Comparison of ENCODE assay signal across 7 mouse cellular contexts in genomic region chr11:120643601-120643987, GRCm38 (mm10). TPM values are rescaled to one million over a fixed set of nuclear protein-coding genes. Genes with fewer than 3 reads are reported as not detected.
DNase-seq lines count a peak whose midpoint lies in the region; ATAC-seq and TF ChIP-seq lines count a peak whose summit lies in the region.

Gene Pycr1, minus strand, starts transcription at chr11:120643769.

- H3K27me3 ChIP-seq in embryonic facial prominence, embryonic 12.5 days, result peaks cover 29% of the 10 kb centered on the region
- no peaks in the 10 kb centered on the region for H3K27me3 ChIP-seq in heart, adult 2 months (ENCODE audit: control insufficient read depth, insufficient read depth, low read length)
- H3K27me3 ChIP-seq in limb, embryonic 13.5 days, result peaks cover 25% of the 10 kb centered on the region
- no peaks in the 10 kb centered on the region; the same call in 1 of the 2 replicates for H3K27me3 ChIP-seq in midbrain, embryonic 16.5 days (ENCODE audit: control insufficient read depth, insufficient read depth, low read depth, low read length)

- TF ChIP-seq CTCF in heart, adult 2 months (IDR thresholded peaks at IDR 0.05), result no peak

- under 1% methylated on average over 15 of the region's 15 CpGs for WGBS in embryonic facial prominence, embryonic 12.5 days
- WGBS in heart, adult 2 months, result under 1% methylated on average over 15 of the region's 15 CpGs
- WGBS in limb, embryonic 13.5 days, result under 1% methylated on average over 15 of the region's 15 CpGs
- under 1% methylated on average over 15 of the region's 15 CpGs for WGBS in midbrain, embryonic 16.5 days

- peaks cover 17% of the 10 kb centered on the region for H3K4me1 ChIP-seq in embryonic facial prominence, embryonic 12.5 days
- peaks cover 2% of the 10 kb centered on the region; the same call in 1 of the 2 replicates for H3K4me1 ChIP-seq in heart, adult 2 months (ENCODE audit: control insufficient read depth, insufficient read depth, low read length)
- peaks cover 33% of the 10 kb centered on the region for H3K4me1 ChIP-seq in limb, embryonic 13.5 days
- peaks cover 10% of the 10 kb centered on the region for H3K4me1 ChIP-seq in midbrain, embryonic 16.5 days (ENCODE audit: control insufficient read depth, insufficient read depth, low read length)

- no peaks in the 10 kb centered on the region for H3K9me3 ChIP-seq in embryonic facial prominence, embryonic 12.5 days
- H3K9me3 ChIP-seq in limb, embryonic 13.5 days, result no peaks in the 10 kb centered on the region
- H3K9me3 ChIP-seq in midbrain, embryonic 16.5 days (replicated peaks; ENCODE audit: control insufficient read depth, low read length, poor library complexity, severe bottlenecking), result no peaks in the 10 kb centered on the region

- H3K9ac ChIP-seq in embryonic facial prominence, embryonic 12.5 days, result peak within 1 kb of the TSS; percentile 67
- H3K9ac ChIP-seq in heart, adult 2 months (ENCODE audit: low read depth, low read length), result peak within 1 kb of the TSS; percentile 7
- peak within 1 kb of the TSS; percentile 78 for H3K9ac ChIP-seq in limb, embryonic 13.5 days
- peak within 1 kb of the TSS; percentile 75 for H3K9ac ChIP-seq in midbrain, embryonic 16.5 days (ENCODE audit: low read depth, low read length)

- H3K79me2 ChIP-seq in heart, adult 2 months (replicated peaks; ENCODE audit: control insufficient read depth, insufficient read depth, low read length), result no peaks in the 10 kb centered on the region

- peak; percentile 98 for ATAC-seq in embryonic facial prominence, embryonic 12.5 days (ENCODE audit: insufficient number of reproducible peaks, insufficient read depth, low FRiP score, low TSS enrichment)
- peak; percentile 99 for ATAC-seq in limb, embryonic 13.5 days (ENCODE audit: low FRiP score, low read depth)
- peak; percentile 99 for ATAC-seq in midbrain, embryonic 16.5 days

- peak within 1 kb of the TSS; percentile 64 for H3K4me2 ChIP-seq in embryonic facial prominence, embryonic 12.5 days (replicated peaks)
- H3K4me2 ChIP-seq in limb, embryonic 13.5 days (replicated peaks), result peak within 1 kb of the TSS; percentile 89
- peak within 1 kb of the TSS; percentile 85 for H3K4me2 ChIP-seq in midbrain, embryonic 16.5 days (ENCODE audit: low read length)

- intact Hi-C loops in heart, adult 2 months (cut with DNase I), result no loop called here

- TF ChIP-seq EP300 in heart, adult 2 months (IDR thresholded peaks at IDR 0.05; ENCODE audit: insufficient read depth, low read depth, low read length), result no peak

- no peak within 1 kb of the TSS for H3K27ac ChIP-seq in embryonic facial prominence, embryonic 12.5 days
- no peak within 1 kb of the TSS for H3K27ac ChIP-seq in heart, adult 2 months
- H3K27ac ChIP-seq in limb, embryonic 13.5 days, result peak within 1 kb of the TSS; percentile 72
- H3K27ac ChIP-seq in midbrain, embryonic 16.5 days (ENCODE audit: low read length), result peak within 1 kb of the TSS; percentile 45; the same call in 1 of the 2 replicates

- DNase-seq in adrenal gland, postnatal 25 days, result peak; percentile 92
- peak; percentile 93 to 95 for DNase-seq in heart, adult 2 months
- DNase-seq in kidney, adult 8-10 months, result peak; percentile 89 to 94
- peak; percentile 91 to 94 for DNase-seq in spleen, postnatal 10 days (ENCODE audit: low spot score in 2 of 2)

- no peaks in the 10 kb centered on the region for H3K36me3 ChIP-seq in embryonic facial prominence, embryonic 12.5 days
- H3K36me3 ChIP-seq in heart, adult 2 months (ENCODE audit: control insufficient read depth, insufficient read depth, low read length), result no peaks in the 10 kb centered on the region
- no peaks in the 10 kb centered on the region for H3K36me3 ChIP-seq in limb, embryonic 13.5 days
- H3K36me3 ChIP-seq in midbrain, embryonic 16.5 days (ENCODE audit: control insufficient read depth, insufficient read depth, low read length), result no peaks in the 10 kb centered on the region

- H3K4me3 ChIP-seq in embryonic facial prominence, embryonic 12.5 days, result peak within 1 kb of the TSS; percentile 50
- H3K4me3 ChIP-seq in heart, adult 2 months, result peak within 1 kb of the TSS; percentile 59
- H3K4me3 ChIP-seq in limb, embryonic 13.5 days, result peak within 1 kb of the TSS; percentile 55
- H3K4me3 ChIP-seq in midbrain, embryonic 16.5 days (ENCODE audit: low read depth, low read length), result peak within 1 kb of the TSS; percentile 52

- peak; percentile 56 for TF ChIP-seq POLR2A in heart, adult 2 months (IDR thresholded peaks at IDR 0.05; ENCODE audit: insufficient read depth, low read depth, low read length)

RNA-seq across cellular contexts. Expression of gene Pycr1, which starts in this region (rescaled TPM):
- total RNA-seq in adrenal gland, postnatal 25 days (2021), result 1.3 TPM in 2 replicates
- polyA plus RNA-seq in embryonic facial prominence, embryonic 12.5 days (2016; fragmentation: Nextera tagmentation; extraction: Ambion mirVana), result 25.3 and 26.5 TPM in 2 replicates
- total RNA-seq in heart, adult 2 months (2021), result 1 to 10 TPM in 1 of 2 experiments, under 1 TPM in 1; 0.81 to 1.2 TPM
- polyA plus RNA-seq in heart, adult 2 months (2012; rRNA removed), result 3.9 and 4.9 TPM in 2 replicates
- polyA plus RNA-seq in limb, embryonic 13.5 days (2015; fragmentation: Nextera tagmentation; extraction: Ambion mirVana), result 43.7 and 45.6 TPM in 2 replicates
- 18.1 TPM in 2 replicates for polyA plus RNA-seq in midbrain, embryonic 16.5 days (2015; fragmentation: Nextera tagmentation; extraction: Ambion mirVana)

Comparison
In these comparisons a context has a peak if more than half of its experiments do, and no peak if none do; other contexts are left out.
1. H3K27ac ChIP-seq: peak in limb, embryonic 13.5 days (single experiment) and midbrain, embryonic 16.5 days (single experiment); none in embryonic facial prominence, embryonic 12.5 days (single experiment) and heart, adult 2 months (single experiment).
2. H3K9ac ChIP-seq: peak in every context shown above with its lines; median percentile 78 in limb, embryonic 13.5 days; 75 in midbrain, embryonic 16.5 days; 67 in embryonic facial prominence, embryonic 12.5 days; 7 in heart, adult 2 months.
3. Peak in every context shown above with its lines, with median percentiles within 50 percentile points of each other: DNase-seq, ATAC-seq, H3K4me2 ChIP-seq and H3K4me3 ChIP-seq.